Mouse (Mus musculus) spleen, adult 10 weeks (tissue): Measurements from ENCODE around the gene Ccdc124. TPM values are rescaled to one million over a fixed set of nuclear protein-coding genes. Genes with fewer than 3 reads are reported as not detected.

ENCODE experiments used
- polyA plus RNA-seq: library from polyadenylated mRNA; stranded (reverse); fragments of 350-450 nt; fragmentation: Illumina TruSeq; extraction: RNeasy Lipid Tissue Mini Kit (QIAGEN cat#74804); gene quantifications from one replicate; pipeline ENCODE4 v1.2.3, GENCODE M21; 2015; ENCODE audit warnings: low replicate concordance; ENCODE audit not compliant: insufficient read depth

Ccdc124 gene
- 3.4 TPM for polyA plus RNA-seq

DNA sequence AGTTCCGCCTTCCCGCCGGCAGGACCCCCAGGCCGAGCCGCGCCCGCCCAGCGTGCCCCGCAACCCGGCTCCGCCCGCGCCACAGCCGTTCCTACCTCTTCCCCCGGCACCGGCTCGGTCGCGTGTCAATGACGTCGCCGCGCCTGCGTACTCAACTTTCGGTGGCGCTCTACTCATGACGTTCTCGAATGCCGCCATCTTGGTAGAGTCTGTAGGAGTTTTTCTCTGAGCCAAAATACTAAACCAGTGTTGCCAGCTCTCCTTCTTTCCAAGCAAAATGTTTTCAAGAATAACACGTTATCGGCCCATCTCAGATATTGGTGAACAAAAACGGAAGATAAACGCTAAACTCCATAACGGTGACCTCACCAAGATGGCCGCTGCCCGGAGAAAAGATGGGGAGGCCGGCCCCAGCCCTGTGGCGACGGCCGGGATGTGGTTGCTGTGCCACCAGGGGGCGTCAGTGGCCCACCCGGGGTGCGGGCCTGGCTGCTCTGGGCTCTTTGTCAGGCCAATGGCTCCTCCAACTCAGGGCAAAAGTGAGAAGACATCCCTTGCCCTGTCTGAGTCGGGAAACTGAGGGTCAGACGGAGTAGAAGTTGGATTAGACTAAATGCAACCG is at the start of gene Ccdc124:
TSS of gene Ccdc124 (minus strand) at position 572 of the 622 bp plus-strand sequence.

GRCm38 (mm10) chr8:70905831-70906736 is 32.3 kb upstream of the Ccdc124 start, which contains the start of gene Map1s:
Map1s (plus strand) TSS chr8:70905932.

GRCm38 (mm10) chr8:70897021-70897680 is 23.4 kb upstream of the Ccdc124 start, which contains the start of gene Rpl18a:
Rpl18a (minus strand) TSS chr8:70897412.

DNA sequence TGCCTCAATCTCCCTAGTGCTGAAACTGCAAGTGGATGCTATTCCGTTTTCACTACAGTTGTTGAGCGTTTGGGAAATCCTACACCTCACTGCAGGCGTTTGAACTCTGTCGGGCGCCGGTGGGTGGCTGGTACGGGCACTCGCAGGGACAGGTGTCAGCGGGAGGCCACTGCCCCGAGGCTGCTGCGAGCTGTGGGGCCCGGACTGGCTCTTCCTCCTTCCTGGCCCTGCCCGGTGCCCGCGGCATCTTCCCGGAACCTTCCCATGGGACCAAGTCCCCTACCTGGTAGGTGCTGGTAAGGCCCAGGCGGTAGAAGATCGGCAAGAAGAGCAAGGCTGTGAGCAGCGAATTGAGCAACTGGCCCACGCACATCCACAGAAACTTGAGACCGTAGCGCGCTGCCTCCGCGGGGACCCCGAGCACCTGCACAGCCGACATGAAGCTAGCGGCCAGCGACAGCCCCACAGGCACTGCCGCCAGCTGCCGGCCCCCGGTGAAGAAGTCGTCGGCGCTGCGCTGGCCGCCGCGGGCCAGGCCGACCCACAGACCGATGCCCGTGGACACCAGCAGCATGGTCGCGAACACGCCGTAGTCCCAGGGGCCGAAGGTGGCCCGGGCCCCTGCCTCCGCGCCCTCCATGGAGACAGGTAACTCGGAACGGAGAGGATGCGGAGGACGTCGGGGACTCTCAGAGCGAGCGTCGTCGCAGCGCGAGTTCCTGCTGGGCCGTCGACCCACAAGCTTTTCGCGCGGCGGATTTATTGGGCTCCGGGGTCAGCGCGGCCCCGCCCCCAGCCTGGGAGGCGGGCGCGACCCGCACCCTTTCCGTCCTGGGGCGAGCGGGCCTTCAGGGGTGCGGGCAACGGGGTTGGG is 18.5 kb upstream of the Ccdc124 start, which contains the start of gene Slc5a5:
TSS of gene Slc5a5 (minus strand) at position 736 of the 874 bp plus-strand sequence.

GRCm38 (mm10) chr8:70862824-70863641 is 10.7 kb downstream of the Ccdc124 start, which contains the start of gene Kcnn1:
Kcnn1 (minus strand) TSS chr8:70863258.

DNA sequence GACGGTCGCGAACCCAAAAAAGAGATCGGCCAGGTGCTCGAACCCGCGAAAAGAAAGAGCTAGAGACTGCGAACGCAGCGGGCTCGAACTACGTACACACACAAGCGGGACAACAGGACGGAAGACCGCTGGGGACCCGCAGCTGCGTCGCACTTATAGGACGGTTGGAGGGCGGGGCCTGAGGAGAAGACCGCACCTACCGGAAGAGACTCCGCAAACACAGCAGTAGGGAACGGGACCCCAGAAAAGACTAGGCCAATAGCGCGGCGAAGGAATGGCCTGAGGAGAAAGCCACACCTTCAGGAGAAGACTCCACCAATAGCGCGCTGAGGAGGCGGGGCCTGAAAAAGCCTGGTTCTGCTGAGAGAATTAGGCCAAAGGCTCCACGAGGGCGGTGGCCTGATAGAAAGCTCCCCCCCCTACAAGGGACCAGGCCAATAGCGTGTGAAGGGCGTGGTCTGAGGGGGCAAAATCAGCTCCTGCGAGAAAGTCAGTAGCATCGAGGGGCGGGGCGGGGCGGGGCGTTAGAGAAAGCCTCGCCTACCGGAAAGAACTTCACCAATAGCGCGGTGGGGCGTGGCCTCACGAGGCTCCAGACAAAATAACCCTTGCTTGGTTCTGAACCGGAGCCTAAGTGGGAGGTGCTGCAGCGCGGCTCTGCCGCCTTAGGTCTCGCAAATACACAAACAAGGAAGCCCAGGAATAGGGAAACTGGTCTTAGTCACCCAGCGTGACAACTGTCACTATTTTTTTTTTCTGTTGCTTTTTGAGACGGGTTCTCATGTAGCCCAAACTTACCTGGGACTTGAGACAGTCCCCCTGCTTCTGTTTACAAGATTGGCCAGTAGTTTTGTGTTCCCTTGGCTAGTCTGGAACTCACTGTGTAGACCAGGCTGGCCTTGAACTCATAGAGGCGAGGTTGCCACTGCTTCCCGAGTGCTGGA is 34.1 kb downstream of the Ccdc124 start, which contains the start of gene Arrdc2:
TSS of gene Arrdc2 (minus strand) at position 313 of the 944 bp plus-strand sequence.

Other genes starting within 250 kb of the Ccdc124 start
- not detected for gene Gdf15, start 241.5 kb downstream of the Ccdc124 start, polyA plus RNA-seq
- 5.5 TPM for gene Pgpep1, start 213.5 kb downstream of the Ccdc124 start, polyA plus RNA-seq
- 21.5 TPM for gene Lsm4, start 200.7 kb downstream of the Ccdc124 start, polyA plus RNA-seq
- gene Jund, start 175.0 kb downstream of the Ccdc124 start, polyA plus RNA-seq = 22.5 TPM
- not detected for gene Iqcn, start 170.5 kb downstream of the Ccdc124 start, polyA plus RNA-seq
- gene Gm3336, start 155.4 kb downstream of the Ccdc124 start, polyA plus RNA-seq = 1.5 TPM
- gene Pde4c, start 150.2 kb downstream of the Ccdc124 start, polyA plus RNA-seq = 0.72 TPM
- 4.4 TPM for gene Rab3a, start 119.3 kb downstream of the Ccdc124 start, polyA plus RNA-seq
- 14.0 TPM for gene Mpv17l2, start 113.0 kb downstream of the Ccdc124 start, polyA plus RNA-seq
- 6.9 TPM for gene Pik3r2, start 97.2 kb downstream of the Ccdc124 start, polyA plus RNA-seq
- 32.4 TPM for gene Mast3, start 68.9 kb downstream of the Ccdc124 start, polyA plus RNA-seq
- gene Il12rb1, start 65.5 kb downstream of the Ccdc124 start, polyA plus RNA-seq = 1.8 TPM
- 20.4 TPM for gene Arrdc2, start 34.2 kb downstream of the Ccdc124 start, polyA plus RNA-seq
- gene Kcnn1, start 10.7 kb downstream of the Ccdc124 start, polyA plus RNA-seq = 0.17 TPM
- gene Slc5a5, start 18.8 kb upstream of the Ccdc124 start, polyA plus RNA-seq = 0.30 TPM
- 1,731 TPM for gene Rpl18a, start 23.5 kb upstream of the Ccdc124 start, polyA plus RNA-seq
- gene Map1s, start 32.0 kb upstream of the Ccdc124 start, polyA plus RNA-seq = 7.1 TPM